Mouse (Mus musculus) neutrophil, adult 5-6 weeks (primary cell): ENCODE measurements around the gene Snapin. TPM values are rescaled to one million over a fixed set of nuclear protein-coding genes. Genes with fewer than 3 reads are reported as not detected.

Experiments used
- ATAC-seq: fragments of 151-379, 151-347 bp; 2 replicates; pipeline ENCODE4 v1.8.0; 2017; ENCODE audit warnings: mild to moderate bottlenecking, moderate TSS enrichment; ENCODE audit not compliant: insufficient number of reproducible peaks, poor library complexity, low FRiP score, severe bottlenecking; ENCODE audit errors: extremely low read depth
- total RNA-seq: library from RNA; stranded (forward); fragments of 200-1000 nt; gene quantifications from 2 replicates; pipeline ENCODE4 v1.2.3, GENCODE M21; 2017

Snapin gene
- total RNA-seq, 1 experiment from 2014 or later: 45.4 TPM

DNA sequence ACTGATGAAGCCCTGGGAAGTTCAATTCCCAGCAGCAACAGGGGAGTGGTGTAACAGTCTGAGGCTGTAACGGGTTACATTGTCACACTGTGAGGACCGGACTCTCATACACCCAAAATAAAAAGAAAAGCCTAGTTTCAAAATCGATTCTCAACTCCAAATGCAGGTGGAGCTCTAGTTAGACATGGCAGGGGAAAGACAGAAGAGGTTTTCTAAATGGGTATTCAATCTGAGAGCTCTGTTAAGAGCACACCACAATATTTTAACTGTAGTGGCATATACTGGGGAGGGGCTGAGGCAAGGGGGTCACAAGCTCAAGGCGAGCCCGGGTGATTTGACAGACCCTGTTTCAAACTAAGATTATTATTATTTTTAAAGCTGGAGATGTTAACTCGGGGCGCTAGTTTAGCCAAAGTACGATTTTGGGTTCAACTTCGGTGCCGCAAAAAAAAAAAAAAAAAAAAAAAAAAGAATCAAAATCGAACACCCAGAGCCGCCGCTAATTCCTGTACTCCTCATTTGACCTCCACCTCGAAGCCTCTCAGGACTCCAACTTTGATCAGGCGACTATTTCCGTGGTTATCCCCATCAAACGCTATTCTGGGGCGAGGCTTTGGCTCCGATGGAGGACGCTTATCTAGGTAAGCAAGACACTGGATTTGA is 17.6 kb upstream of the Snapin start:
- no peak for ATAC-seq

DNA sequence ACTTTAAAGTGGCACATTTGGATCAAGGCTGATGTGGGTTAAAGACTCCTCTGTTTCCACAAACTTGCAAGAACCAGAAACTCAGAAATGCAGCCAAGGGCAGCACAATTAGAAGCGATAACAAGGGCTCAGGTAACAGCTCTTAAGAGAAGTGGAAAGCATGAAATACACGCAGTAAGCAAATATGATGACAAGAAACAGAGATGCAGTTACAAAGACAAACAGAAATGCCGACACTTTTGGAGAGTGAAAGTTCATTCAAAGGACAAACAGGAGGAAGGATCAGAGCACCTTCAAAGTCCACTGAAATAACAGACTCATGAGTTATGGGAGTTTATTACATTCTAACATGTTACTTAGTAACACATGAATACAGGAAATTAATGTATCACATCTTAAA is 15.5 kb upstream of the Snapin start:
- ATAC-seq: no peak

DNA sequence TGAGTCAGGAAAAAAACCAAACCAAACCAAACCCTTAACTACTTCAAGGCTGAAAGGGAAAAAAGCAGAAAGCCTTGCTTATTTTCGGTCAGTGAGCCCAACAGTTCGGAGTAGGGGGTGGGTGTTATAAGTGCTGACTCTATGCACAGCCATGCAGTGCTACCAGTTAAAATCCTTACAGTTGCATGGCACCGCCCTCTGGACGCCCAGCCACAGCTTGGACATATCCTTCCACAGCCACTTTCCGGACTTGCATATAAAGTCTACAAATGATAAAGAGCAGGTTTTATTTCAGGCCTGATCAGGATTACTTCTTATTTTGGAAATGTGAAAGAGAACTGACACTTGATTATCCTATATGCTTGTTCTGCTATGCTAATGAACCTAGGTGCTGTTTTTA is 14.4 kb upstream of the Snapin start:
- no peak for ATAC-seq

DNA sequence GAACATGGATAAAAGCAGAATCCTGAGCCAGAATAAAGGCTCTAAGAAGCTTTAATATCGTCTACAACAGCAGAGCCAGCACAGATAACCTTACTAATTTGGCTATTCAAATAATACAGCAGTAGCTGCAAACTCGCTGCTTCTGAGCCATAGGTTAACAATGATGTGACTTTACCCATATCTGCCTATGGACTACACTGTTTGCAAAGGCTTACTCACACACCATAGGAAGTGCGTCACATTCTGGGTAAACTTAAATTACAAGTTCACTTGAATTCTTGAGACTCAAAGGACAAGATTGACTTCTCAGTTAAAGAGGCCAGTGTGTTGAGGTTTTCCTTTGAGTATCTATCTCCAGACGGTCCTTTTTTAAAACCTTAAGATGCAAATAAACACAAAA is 12.6 kb upstream of the Snapin start:
- no peak for ATAC-seq

DNA sequence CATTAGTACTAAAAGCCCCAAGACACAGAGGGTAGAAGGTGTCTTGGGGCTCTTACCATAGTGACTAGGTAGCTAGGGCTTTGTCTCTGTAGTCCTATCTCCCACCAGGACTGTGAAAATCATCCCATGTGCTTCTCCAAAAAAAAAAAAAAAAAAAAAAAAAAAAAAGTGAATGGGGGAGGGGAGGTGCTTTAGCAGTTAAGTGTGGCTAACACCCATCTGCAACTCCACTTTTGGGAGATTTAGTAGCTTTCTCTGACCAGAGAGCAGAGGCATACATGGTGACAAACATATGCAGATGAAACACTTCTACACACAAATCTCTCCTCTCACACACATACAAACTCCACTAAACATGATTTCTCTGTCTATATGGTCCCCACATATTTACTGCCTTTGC is 6.8 kb upstream of the Snapin start:
- no peak for ATAC-seq

DNA sequence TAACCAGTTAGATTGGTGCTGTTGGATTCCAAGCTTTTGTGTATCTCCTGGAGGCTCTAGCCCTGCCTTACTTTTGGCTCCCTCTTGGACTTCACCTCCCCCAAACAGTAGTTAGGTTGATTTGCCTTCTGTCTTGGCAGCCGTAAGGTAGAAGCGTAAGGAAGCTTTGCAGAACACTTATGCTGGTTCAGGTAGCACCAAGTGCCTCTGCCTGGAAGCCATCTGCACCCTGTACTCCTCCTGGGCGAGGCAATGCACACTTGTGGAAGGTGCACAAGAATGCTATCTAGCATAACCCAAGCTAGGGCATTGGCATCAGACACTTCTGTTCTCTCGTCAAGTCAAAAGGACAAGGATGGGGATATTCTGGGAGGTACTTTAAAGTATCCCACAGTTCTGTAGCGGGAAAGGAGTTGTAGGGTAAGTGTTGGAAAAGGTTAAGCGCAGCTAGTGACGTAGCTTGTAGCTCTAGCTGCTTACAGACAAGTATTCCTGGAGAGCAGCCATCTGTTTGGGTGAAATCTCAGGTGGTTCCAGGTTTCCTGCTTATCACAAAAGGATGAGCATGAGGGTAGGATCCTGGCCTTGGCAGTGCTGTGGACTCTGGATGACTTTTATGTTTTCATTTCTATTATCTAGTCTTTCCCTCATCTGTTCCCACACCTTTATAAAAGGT is 5.2 kb upstream of the Snapin start:
- ATAC-seq: no peak

DNA sequence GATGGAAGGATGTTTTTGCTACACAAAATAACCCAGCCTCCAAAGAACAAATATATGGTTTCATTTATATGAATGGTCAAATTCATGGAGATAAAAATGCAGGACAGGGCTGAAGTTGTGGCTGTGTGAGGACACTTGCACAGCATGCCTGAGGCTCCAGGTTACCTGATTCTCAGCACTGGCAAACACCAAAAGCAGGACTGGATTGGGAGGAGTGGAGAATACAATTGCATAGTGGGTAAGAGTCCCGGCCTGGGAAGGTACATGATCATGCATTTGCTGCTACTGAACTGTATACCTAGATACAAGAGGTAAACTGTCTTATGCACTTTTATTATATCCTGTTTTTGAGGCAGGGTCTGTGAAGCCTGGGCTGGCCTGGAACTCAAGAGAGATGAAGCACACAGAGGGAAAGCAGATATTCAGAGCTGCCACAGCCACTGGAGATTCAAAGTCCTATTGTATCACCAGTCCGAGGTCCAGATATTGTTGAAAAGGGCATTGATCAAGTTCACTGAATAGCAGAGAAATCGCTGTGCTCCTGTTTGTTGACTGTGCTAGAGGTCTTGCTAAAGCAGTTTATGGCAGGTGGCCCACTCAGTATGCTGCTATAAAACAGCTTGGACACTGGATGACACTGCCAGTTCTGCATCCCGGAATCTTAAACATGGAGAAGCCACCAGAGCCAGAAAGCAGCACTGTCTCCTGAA is 3.2 kb upstream of the Snapin start:
- ATAC-seq: no peak

DNA sequence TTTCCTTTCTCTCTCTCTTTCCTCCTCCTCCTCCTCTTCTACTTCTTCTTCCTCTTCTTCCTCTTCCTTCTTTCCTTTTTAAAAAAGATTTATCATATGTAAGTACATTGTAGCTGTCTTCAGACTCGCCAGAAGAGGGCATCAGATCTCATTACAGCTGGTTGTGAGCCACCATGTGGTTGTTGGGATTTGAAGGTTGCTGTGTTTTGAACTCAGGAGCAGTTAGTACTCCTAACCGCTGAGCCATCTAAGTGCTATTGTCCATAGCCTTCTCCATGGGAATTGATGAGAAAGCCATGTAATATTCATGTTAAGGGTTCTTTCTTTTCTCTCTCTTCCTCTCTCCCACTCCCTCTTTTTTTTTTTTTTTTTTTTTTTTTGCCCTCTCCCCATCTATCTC is 517 bp upstream of the Snapin start:
- ATAC-seq: no peak

DNA sequence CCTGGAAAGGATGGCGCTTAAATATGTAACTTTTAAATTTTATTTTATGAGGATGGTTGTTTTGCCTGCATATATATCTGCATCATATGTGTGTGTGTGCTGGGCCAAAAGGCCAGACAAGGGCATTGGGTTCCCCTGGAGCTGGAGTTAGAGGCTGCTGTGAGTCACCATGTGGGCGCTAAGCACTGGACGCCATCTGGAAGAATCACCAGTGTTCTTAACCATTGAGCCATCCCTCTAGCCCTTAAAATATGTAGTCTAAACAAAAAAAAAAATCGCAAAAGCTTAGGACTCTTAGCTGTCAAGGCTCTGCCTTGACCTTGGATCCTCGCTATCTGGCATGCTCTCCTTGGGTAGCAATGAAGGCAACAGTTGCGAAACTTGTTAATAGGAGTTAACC is 2.3 kb downstream of the Snapin start:
- ATAC-seq: no peak

DNA sequence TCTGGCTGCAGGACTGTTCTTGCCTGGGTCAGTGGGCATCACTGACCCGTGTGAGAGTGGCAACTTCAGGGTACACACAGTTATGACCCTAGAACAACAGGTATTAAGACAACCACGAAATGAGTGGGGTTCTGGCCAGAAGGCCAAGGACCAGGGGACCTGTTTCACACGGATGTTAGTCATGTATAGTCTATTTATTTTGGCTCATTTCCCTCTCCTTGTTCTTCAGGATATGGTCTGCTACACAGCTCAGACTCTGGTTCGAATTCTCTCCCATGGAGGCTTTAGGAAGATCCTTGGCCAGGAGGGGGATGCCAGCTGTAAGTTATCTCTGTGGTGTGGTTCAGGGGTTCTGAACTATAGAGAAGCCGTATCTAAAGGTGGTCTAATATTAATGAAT is 3.8 kb downstream of the Snapin start:
- ATAC-seq: no peak

DNA sequence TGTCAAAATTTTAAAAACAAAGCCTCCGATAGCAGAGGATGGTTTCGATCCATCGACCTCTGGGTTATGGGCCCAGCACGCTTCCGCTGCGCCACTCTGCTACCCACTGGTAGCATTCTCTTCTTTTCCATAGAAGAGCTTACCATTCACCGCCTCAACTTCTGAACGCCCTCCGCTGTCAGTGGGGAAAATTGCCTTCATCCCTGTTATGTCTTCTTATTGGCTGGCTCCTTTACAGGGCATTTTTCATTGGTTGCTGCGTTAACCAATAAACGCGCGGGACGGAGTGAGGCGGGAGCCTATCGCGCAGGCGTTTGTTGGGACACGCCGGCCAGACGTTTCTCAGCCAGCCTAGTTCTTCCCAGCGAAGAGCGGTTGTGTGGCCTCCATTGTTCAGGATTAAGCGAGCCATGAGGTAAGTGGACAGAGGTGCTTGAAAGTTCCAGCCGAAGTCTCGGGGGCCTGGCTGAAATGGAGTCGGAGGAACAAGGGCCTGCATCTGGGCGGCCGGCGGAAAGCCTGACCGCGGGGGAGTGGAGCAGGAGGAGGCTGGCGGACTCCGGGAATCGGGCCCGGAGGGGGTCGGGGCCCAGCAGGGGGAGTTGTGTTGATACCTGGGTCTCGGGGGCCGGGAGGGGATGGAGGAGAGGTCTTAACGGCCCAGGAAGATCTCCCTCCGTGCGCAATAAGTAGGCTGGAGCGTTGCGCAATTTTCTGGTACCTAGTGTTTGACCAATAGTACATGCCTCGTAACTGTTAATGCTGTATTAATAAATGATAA is 14.8 kb downstream of the Snapin start, which contains the start of gene Ilf2:
Gene Ilf2, plus strand, starts transcription at position 296 of the 781 bp plus-strand sequence.
- ATAC-seq: peak; percentile 99

DNA sequence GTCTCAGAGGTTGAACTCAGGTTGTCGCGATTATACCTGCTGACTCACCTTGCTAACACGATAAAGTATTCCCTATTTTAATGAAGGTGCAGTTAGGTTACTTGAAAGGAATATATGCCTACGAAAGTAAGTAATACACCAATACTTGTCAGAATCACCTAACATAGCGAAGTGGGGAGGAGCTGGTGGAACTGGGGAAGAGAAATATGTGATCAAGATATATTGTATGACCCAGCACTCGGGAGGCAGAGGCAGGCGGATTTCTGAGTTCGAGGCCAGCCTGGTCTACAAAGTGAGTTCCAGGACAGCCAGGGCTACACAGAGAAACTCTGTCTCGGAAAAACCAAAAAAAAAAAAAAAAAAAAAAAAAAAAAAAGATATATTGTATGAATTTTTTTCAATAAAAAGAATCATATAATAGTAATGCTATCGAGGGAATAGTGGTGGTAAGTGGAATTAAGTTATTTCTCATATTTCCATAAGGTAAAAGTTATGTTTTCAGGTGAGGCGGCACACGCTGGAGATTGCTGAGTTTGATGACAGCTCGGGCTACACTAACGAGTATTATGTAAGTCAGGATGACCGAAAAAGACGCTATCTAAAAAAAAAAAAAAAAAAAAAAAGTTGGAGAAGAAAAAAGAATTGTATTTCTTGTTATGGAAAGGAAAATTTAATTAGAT is 15.5 kb downstream of the Snapin start:
- ATAC-seq: no peak

DNA sequence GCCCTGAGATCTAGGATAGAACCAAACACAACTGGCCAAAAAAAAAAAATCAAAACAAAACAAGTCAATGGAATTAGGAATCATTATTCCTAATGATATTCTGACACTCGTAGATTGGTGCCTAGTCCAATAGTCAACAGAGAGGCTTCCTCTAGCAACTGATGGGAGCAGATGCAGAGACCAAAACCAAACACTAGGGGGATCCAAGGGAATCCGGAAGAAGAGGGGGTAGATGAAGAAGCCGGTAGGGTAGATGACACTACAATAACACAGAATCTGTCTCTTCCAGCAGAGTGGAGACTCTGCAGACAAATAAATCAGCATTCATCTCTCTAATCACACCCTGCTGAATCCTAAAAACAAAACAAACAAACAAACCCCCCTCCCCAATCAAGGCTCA is 18.6 kb downstream of the Snapin start:
- peak; percentile 58 for ATAC-seq

DNA sequence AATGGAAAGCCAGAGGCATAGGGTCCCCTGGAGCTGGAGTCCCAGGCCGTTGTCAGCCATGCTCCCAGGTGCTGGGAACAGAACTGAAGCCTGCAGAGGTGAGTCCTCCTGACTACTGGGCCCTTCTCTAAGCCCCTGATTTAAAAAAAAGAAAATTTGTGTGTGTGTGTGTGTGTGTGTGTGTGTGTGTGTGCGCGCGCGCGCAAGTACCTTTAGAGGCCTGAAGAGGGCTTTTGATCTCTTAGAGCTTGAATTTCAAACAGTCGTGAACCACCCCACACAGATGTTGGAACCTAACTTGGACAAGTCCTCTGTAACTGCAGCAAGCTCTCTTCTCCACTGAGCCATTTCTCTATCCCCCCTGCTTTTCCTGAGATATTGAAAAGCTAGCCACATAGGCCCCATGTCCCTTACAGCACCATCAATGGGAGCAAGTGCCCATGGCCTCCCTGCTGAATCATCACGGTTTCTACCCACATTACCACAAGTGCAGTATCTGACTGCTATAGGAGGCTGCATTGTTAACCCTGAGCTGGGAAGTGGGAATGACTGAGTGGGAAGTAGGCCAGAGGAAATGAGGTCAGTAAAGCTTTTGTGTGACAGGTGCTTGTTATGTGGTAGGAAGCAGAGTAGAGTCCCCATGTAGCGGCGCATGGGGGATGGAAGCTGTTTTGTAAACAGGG is 23.1 kb downstream of the Snapin start:
- ATAC-seq: no peak

DNA sequence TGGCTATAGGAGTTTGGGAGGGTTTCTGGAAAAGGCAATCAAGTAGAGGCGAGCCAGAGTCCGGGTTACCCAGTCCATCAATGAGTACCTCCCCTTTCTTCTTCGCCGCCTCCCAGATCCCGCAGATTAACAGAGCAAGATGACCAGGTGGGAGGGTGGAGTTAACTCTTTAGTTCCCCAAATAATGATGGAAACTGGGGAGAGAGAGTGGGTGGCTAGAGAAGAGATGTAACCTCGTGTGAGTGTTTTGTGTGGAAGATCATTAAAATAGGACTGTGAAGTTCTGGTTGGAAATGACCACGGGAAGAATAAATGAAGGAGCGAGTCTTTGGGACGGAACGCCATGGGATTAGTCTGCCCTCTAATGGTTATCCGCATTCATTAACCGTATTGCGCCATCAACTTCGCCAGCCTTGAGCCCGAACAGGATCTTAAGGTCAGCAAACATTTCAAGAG is 24.5 kb downstream of the Snapin start:
- no peak for ATAC-seq

DNA sequence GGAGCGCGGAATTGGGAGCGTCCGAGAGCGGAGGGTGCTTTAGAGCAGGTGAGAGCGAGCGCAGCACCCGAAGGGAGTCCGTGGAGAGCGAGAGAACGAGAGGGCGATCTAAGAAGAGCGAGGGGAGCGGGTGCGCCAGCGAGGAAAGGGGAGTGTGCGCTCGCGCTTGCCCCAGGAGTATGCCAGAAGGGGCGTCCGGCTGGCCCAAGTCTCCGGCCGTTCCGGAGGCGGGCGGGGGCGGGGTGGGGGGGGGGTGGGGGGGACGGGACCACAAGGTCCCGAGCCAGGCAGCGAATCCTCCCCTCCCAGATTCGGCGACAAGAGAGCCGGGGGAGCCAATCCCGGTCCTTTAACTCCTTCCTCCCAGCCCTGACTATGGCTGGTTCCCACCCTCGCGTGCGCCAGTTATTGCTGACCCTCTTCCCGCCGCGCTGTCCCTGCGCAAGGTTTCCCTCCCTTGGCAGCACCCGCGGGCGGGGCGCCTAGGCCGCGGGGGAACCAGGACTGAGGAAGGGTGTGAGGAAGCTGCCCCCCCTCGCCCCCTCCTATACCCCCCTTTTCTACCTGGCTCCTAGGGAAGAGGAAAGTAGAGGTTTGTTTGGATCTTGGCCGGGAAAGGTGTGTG is 25.0 kb downstream of the Snapin start, which contains the start of gene Npr1:
Gene Npr1, minus strand, starts transcription at position 181 of the 625 bp plus-strand sequence.
- peak; percentile 17; the same call in 1 of the 2 replicates for ATAC-seq

DNA sequence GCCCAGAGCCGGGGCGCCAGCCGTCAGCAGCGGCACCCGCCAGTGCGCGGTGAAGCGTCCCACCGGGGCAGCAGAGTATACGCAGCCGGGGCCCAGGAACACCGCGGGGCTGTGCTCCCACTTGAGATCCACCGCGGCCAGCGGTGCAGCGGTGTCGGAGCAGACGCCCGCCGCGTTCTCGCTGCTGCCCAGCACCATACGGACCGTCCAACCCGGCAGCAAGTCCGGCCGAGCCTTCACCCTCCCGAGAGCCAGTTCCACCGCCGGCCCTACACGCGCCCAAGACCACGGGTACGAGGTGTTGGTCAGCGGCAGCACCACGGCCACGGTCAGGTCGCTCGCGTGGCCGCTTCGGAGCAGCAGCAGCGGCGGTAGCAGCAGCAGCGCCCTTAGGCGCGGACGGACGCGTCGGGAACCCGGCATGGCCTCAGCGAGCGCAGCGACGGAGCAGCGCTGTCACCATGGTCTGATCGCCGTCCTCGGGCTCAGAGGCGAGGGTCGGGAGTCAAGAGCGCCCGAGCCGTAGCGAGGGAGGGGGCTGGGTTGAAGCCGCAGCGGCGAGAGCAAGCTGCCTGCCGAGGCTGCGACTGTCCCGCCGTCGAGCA is 25.6 kb downstream of the Snapin start:
- peak; percentile 15; the same call in 1 of the 2 replicates for ATAC-seq
